Mouse (Mus musculus): Measurements from ENCODE around the gene Ndufa12.

GRCm38 (mm10) chr10:94164104-94164845, 34.2 kb upstream of the Ndufa12 start:
- TF ChIP-seq EP300 (IDR thresholded peaks at IDR 0.05; ENCODE audit: low read depth) (no peak), CTCF (IDR thresholded peaks at IDR 0.05; ENCODE audit: low read depth) (no peak)

All from heart, postnatal 0 days (tissue).